Mouse (Mus musculus): Measurements from ENCODE around the gene Rpl38. TPM values are rescaled to one million over a fixed set of nuclear protein-coding genes. Genes with fewer than 3 reads are reported as not detected.
"Not testable (repeated sequence)": the region's sequence is repeated elsewhere in the genome, so short reads cannot be mapped to it uniquely, and the experiment has no call there.

The Rpl38 gene
- total RNA-seq, 2 experiments from 2014 or later = 432 to 556 TPM

GRCm38 (mm10) chr11:114654552-114654951 lies 13.8 kb upstream of the Rpl38 start:
- intact Hi-C loops (cut with DNase I) = no loop called here
- DNase-seq = peak in 1 of 2 experiments; percentile 27

- DNase-seq = no peak
- intact Hi-C loops (cut with DNase I) = no loop called here
Observed at GRCm38 (mm10) chr11:114655350-114656008, 12.8 kb upstream of the Rpl38 start.

- no peak for DNase-seq
- intact Hi-C loops (cut with DNase I) = no loop called here
Observed at GRCm38 (mm10) chr11:114656994-114657644, 11.2 kb upstream of the Rpl38 start.

GRCm38 (mm10) chr11:114657737-114658136 lies 10.6 kb upstream of the Rpl38 start:
- intact Hi-C loops (cut with DNase I) = no loop called here
- DNase-seq = peak in 1 of 2 experiments; percentile 37

GRCm38 (mm10) chr11:114662161-114662560 lies 6.2 kb upstream of the Rpl38 start:
- DNase-seq = no peak
- intact Hi-C loops (cut with DNase I) = no loop called here

- intact Hi-C loops (cut with DNase I) = no loop called here
- no peak for DNase-seq
Observed at GRCm38 (mm10) chr11:114662746-114663362, 5.5 kb upstream of the Rpl38 start.

GRCm38 (mm10) chr11:114664164-114664563 lies 4.2 kb upstream of the Rpl38 start:
- no peak for DNase-seq
- intact Hi-C loops (cut with DNase I) = no loop called here

- DNase-seq = no peak
- intact Hi-C loops (cut with DNase I) = no loop called here
Observed at GRCm38 (mm10) chr11:114665463-114665862, 2.9 kb upstream of the Rpl38 start.

- no peak for DNase-seq
- intact Hi-C loops (cut with DNase I) = no loop called here
Observed at GRCm38 (mm10) chr11:114666786-114667185, 1.5 kb upstream of the Rpl38 start.

GRCm38 (mm10) chr11:114667236-114667931 lies 940 bp upstream of the Rpl38 start:
- intact Hi-C loops (cut with DNase I) = no loop called here
- no peak for DNase-seq

GRCm38 (mm10) chr11:114667932-114668285 lies 415 bp upstream of the Rpl38 start:
- DNase-seq; intact Hi-C loops (cut with DNase I): not testable (repeated sequence)

- intact Hi-C loops (cut with DNase I) = no loop called here
Observed at GRCm38 (mm10) chr11:114668741-114669623, 658 bp downstream of the Rpl38 start.

GRCm38 (mm10) chr11:114669651-114670168 lies 1.4 kb downstream of the Rpl38 start:
- intact Hi-C loops (cut with DNase I) = loop anchor here (5.0 kb wide), 1 partner anchor 58 kb away; the partner anchor contains the start of gene Dnaic2
- DNase-seq = no peak

More at GRCm38 (mm10) chr11:114668741-114669623, 658 bp downstream of the Rpl38 start:
- DNase-seq = peak; percentile 59 to 63

- no peak for DNase-seq
- intact Hi-C loops (cut with DNase I) = loop anchor here (5.0 kb wide), 1 partner anchor 56 kb away; the partner anchor contains the start of gene Dnaic2
Observed at GRCm38 (mm10) chr11:114671147-114671546, 2.8 kb downstream of the Rpl38 start.

- intact Hi-C loops (cut with DNase I) = loop anchor here (5.0 kb wide), 1 partner anchor 54 kb away; the partner anchor contains the start of gene Dnaic2
- DNase-seq = no peak
Observed at GRCm38 (mm10) chr11:114672794-114673718, 4.7 kb downstream of the Rpl38 start.

GRCm38 (mm10) chr11:114673719-114674050 lies 5.4 kb downstream of the Rpl38 start:
- DNase-seq = no peak

GRCm38 (mm10) chr11:114674180-114674579 lies 5.9 kb downstream of the Rpl38 start:
- no peak for DNase-seq
- intact Hi-C loops (cut with DNase I) = loop anchor here (5.0 kb wide), 1 partner anchor 53 kb away; the partner anchor contains the start of gene Dnaic2

More at GRCm38 (mm10) chr11:114673719-114674050, 5.4 kb downstream of the Rpl38 start:
- intact Hi-C loops (cut with DNase I) = loop anchor here (5.0 kb wide), 1 partner anchor 54 kb away; the partner anchor contains the start of gene Dnaic2

GRCm38 (mm10) chr11:114674796-114675195 lies 6.5 kb downstream of the Rpl38 start:
- intact Hi-C loops (cut with DNase I) = loop anchor here (5.0 kb wide), 1 partner anchor 53 kb away; the partner anchor contains the start of gene Dnaic2
- DNase-seq = not testable (repeated sequence)

All from gastrocnemius, postnatal 36 days (tissue).